Mouse (Mus musculus) adrenal gland, adult (tissue): ENCODE measurements at regions not wholly inside any gene's neighbourhood (a gene's known extent, or its start where the extent isn't known, plus 50 kb on each side); places are given as distances from the start of the nearest gene placed in this dataset.

Experiments used
- DNase-seq, 2 experiments: peaks; one replicate each; pipeline ENCODE4 v3.0.0; 2022 to 2023; ENCODE audit warnings: low spot score in 1 of 2; ENCODE audit not compliant: inconsistent age in 2 of 2

GRCm38 (mm10) chr10:83895741-83896150 lies 173.1 kb downstream of the 1500009L16Rik start:
- DNase-seq: no peak

GRCm38 (mm10) chr10:83896160-83896559 lies 173.5 kb downstream of the 1500009L16Rik start:
- DNase-seq: no peak

GRCm38 (mm10) chr10:83897558-83897957 lies 174.9 kb downstream of the 1500009L16Rik start:
- no peak for DNase-seq

GRCm38 (mm10) chr10:83906751-83907150 lies 184.1 kb downstream of the 1500009L16Rik start:
- no peak for DNase-seq

GRCm38 (mm10) chr10:83910649-83911370 lies 188.1 kb downstream of the 1500009L16Rik start:
- DNase-seq: no peak

GRCm38 (mm10) chr10:83914401-83915132 lies 191.9 kb downstream of the 1500009L16Rik start:
- DNase-seq: no peak

GRCm38 (mm10) chr10:83915133-83915730 lies 192.6 kb downstream of the 1500009L16Rik start:
- DNase-seq: no peak

- DNase-seq: no peak
These were observed 204.3 kb downstream of the 1500009L16Rik start for GRCm38 (mm10) chr10:83926990-83927389.

GRCm38 (mm10) chr10:83927554-83927953 lies 204.9 kb downstream of the 1500009L16Rik start:
- DNase-seq: no peak

GRCm38 (mm10) chr10:83931758-83932157 lies 209.1 kb downstream of the 1500009L16Rik start:
- DNase-seq: peak; percentile 29 to 47

- no peak for DNase-seq
These were observed 210.5 kb downstream of the 1500009L16Rik start for GRCm38 (mm10) chr10:83933201-83933600.

- peak; percentile 32 to 76 for DNase-seq
These were observed 211.8 kb downstream of the 1500009L16Rik start for GRCm38 (mm10) chr10:83934498-83934897.

- DNase-seq: peak; percentile 51 to 64
These were observed 214.5 kb downstream of the 1500009L16Rik start for GRCm38 (mm10) chr10:83937168-83937567.

- DNase-seq: no peak
These were observed 219.4 kb downstream of the 1500009L16Rik start for GRCm38 (mm10) chr10:83942101-83942500.

GRCm38 (mm10) chr10:83944158-83944557 lies 221.5 kb downstream of the 1500009L16Rik start:
- DNase-seq: no peak

GRCm38 (mm10) chr10:83944897-83945296 lies 222.2 kb downstream of the 1500009L16Rik start:
- DNase-seq: no peak

- no peak for DNase-seq
These were observed 222.8 kb downstream of the 1500009L16Rik start for GRCm38 (mm10) chr10:83945503-83945902.

GRCm38 (mm10) chr10:83946186-83947176 lies 223.8 kb downstream of the 1500009L16Rik start:
- DNase-seq: no peak

- DNase-seq: no peak
These were observed 234.6 kb downstream of the 1500009L16Rik start for GRCm38 (mm10) chr10:83957118-83957759.

- DNase-seq: no peak
These were observed 235.7 kb downstream of the 1500009L16Rik start for GRCm38 (mm10) chr10:83958397-83958796.
